Mouse (Mus musculus) neutrophil, adult 83 days (primary cell): ENCODE measurements around the gene Defb19. TPM values are rescaled to one million over a fixed set of nuclear protein-coding genes. Genes with fewer than 3 reads are reported as not detected.

Experiments
- total RNA-seq, 2 experiments: library from RNA; stranded (reverse); gene quantifications; one replicate each; pipeline ENCODE4 v1.2.4; 2023

Gene Defb19
- total RNA-seq = not detected

DNA sequence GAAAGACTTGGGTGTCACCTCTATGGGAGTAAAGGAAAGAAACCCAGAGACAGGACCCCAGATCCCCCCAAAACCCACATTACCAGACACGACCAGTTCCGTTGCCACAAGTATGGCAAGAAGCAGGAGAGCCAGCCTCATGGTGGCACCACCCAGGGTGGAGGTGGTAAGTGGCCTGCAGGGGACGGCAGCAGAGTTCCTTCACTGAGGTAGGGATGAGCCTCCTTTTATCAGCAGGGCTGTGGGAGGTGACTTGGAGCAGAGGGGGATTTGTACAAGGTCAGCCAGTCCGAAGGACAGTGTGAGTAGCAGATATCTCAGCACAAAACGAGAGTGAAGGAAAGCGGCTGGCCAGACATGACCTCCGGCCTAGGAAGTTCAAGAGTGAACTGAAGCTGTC is at the start of gene Defb19:
Gene Defb19 (minus strand): TSS at position 206 of the 400 bp plus-strand sequence.

GRCm38 (mm10) chr2:152626774-152627591 is 46.9 kb upstream of the Defb19 start, which contains the start of gene Rem1:
Gene Rem1, plus strand, starts transcription at chr2:152626951.

DNA sequence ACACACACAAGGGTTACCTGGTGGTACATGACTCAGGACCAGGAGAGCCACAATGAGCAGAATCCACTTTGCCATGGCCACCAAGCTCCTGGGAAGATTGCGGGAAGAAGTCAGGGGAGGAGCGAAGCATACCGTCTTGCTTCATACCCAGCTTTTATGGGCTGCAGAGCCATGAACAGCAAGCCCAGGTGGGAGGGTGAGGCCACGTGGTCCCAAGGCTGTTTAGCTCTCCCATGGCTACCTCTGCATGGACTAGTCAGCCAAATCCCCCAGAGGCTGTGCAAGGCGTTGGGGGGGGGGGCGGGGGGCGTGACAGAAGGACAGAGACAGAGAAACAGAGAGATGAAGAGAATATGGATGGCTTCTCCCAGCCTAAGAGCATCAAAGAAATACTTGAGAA is 42.8 kb upstream of the Defb19 start, which contains the start of gene Defb25:
Gene Defb25 (minus strand): TSS at position 101 of the 400 bp plus-strand sequence.

GRCm38 (mm10) chr2:152604057-152604456 is 23.9 kb upstream of the Defb19 start, which contains the start of gene Defb36:
Gene Defb36, plus strand, starts transcription at chr2:152604327.

GRCm38 (mm10) chr2:152599299-152599698 is 19.2 kb upstream of the Defb19 start, which contains the start of gene Defb45:
Gene Defb45, minus strand, starts transcription at chr2:152599399.

DNA sequence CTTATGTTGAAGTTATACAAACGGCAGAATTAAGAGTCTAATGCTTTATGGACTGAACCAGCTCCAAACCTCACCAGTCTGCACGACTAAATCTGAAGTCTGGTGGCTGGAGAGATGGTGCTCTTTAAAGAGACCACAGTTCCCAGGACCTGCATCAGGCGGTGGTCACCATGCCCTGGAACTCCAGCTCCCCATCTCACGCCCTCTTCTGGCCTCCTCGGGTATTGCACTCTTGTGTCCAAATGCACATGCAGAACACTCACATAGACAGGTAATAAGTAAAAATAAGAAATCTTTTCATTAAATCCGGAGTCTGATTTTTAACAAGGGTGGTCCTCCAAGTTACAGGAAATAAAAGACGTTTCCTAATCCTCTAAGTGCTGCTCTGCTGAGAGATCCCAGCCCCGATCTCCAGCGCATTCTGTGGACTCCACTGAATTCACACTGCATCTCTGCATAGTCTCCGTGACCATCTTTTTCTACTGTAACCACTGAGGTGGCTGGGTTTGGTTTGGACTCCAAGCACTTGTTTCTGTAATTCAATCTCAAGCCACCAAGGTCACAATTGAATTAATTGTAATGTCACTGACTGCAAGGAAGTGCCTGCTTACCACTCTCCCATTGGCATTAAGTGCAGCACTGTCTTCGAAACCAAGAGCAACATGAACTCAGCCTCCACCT is 7.9 kb downstream of the Defb19 start, which contains the start of gene Defb21:
Gene Defb21 (plus strand): TSS at position 631 of the 681 bp plus-strand sequence.

GRCm38 (mm10) chr2:152569038-152569437 is 11.1 kb downstream of the Defb19 start, which contains the start of gene Gm17416:
Gene Gm17416, plus strand, starts transcription at chr2:152569338.

DNA sequence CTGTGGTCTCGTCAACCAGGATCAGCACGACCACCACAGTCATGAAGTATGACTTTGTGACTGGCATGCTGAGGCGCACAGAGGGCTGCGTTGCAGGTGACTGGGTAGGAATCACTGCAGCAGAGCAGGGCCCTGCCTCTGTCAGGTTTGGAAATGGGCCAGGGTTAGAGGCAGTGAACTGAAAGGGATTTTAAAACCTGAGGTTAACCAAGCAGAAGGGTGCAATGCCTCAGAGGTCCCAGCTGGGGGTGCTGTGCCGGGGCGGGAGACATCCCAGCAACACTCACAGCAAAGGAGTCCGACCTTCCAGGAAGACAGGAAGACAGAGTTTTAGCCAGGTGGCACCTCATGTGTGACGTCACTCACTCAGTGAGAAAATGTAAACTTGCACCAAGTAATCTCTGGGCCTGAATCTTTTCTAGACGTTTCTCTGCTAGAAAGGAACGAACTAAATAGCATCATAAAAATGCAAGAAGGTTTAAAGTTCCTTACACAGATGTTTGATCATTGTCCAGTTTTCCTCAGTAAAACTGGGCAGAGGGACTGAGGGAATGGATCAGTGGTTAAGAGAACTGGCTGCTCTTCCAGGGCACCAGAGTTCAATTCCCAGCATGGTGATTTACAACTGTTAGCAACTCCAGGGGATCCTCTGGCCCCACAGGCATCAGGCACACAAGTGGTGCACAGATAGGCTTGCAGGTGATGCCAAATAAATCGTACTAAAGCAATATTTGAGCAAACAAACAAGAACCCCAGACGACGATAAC is 40.0 kb downstream of the Defb19 start, which contains the start of gene Defb29:
Gene Defb29 (minus strand): TSS at position 155 of the 767 bp plus-strand sequence.

Other genes with a start within 250 kb of the Defb19 start
- 10 to 100 TPM; 85.3 to 96.6 TPM for gene Rbck1, start 247.7 kb downstream of the Defb19 start, total RNA-seq
- 1 to 10 TPM; 1.6 to 3.2 TPM for gene Trib3, start 236.3 kb downstream of the Defb19 start, total RNA-seq
- not detected for gene Nrsn2, start 203.7 kb downstream of the Defb19 start, total RNA-seq
- gene Sox12, start 182.2 kb downstream of the Defb19 start, total RNA-seq = 1 to 10 TPM; 1.1 to 2.0 TPM
- gene Zcchc3, start 165.3 kb downstream of the Defb19 start, total RNA-seq = 1 to 10 TPM; 2.0 TPM
- gene 6820408C15Rik, start 164.7 kb downstream of the Defb19 start, total RNA-seq = not detected
- gene Defb23, start 115.7 kb downstream of the Defb19 start, total RNA-seq = not detected
- not detected for gene Defb20, start 103.2 kb downstream of the Defb19 start, total RNA-seq
- gene Defb22, start 90.2 kb downstream of the Defb19 start, total RNA-seq = not detected
- not detected for gene Defb26, start 68.6 kb downstream of the Defb19 start, total RNA-seq
- gene Defb28, start 62.1 kb downstream of the Defb19 start, total RNA-seq = not detected
- not detected for gene Defb29, start 40.2 kb downstream of the Defb19 start, total RNA-seq
- not detected for gene Gm17416, start 11.0 kb downstream of the Defb19 start, total RNA-seq
- gene Defb21, start 7.6 kb downstream of the Defb19 start, total RNA-seq = not detected
- gene Defb45, start 19.1 kb upstream of the Defb19 start, total RNA-seq = not detected
- not detected for gene Defb36, start 24.0 kb upstream of the Defb19 start, total RNA-seq
- gene Defb25, start 42.7 kb upstream of the Defb19 start, total RNA-seq = not detected
- gene Rem1, start 46.6 kb upstream of the Defb19 start, total RNA-seq = 10 to 100 TPM in 1 of 2 experiments, 1 to 10 TPM in 1; 9.6 to 13.4 TPM
- gene H13, start 89.1 kb upstream of the Defb19 start, total RNA-seq = 100 to 1,000 TPM; 132 to 140 TPM
- 10 to 100 TPM; 12.2 to 18.7 TPM for gene Mcts2, start 106.7 kb upstream of the Defb19 start, total RNA-seq
- gene Id1, start 155.9 kb upstream of the Defb19 start, total RNA-seq = 10 to 100 TPM; 72.5 to 80.1 TPM
- gene Cox4i2, start 173.9 kb upstream of the Defb19 start, total RNA-seq = not detected